Mouse (Mus musculus) bone marrow macrophage, adult 2 months (primary cell): ENCODE measurements around the gene Sumo3. TPM values are rescaled to one million over a fixed set of nuclear protein-coding genes. Genes with fewer than 3 reads are reported as not detected.

ENCODE experiments used
- H3K27ac ChIP-seq: 2 replicates; pipeline ENCODE4 v1.5.1; 2012; ENCODE audit warnings: low read depth, low read length; ENCODE audit not compliant: insufficient read depth
- H3K4me1 ChIP-seq: 2 replicates; pipeline ENCODE4 v1.6.1; 2012; ENCODE audit warnings: low read length; ENCODE audit not compliant: control insufficient read depth, insufficient read depth
- H3K4me3 ChIP-seq: 2 replicates; pipeline ENCODE4 v1.5.1; 2012; ENCODE audit warnings: mild to moderate bottlenecking, low read length, moderate library complexity; ENCODE audit not compliant: insufficient read depth
- CTCF ChIP-seq: IDR thresholded peaks from 2 replicates; pipeline ENCODE4 v1.5.1; 2012; ENCODE audit warnings: low read depth, mild to moderate bottlenecking, low read length, moderate library complexity
- POLR2A ChIP-seq: IDR thresholded peaks from 2 replicates; pipeline ENCODE4 v1.6.1; 2012; ENCODE audit warnings: mild to moderate bottlenecking, low read depth, low read length, borderline replicate concordance
- polyA plus RNA-seq: library from polyadenylated mRNA; stranded (reverse); fragments of >200 nt; gene quantifications from 2 replicates; pipeline ENCODE4 v1.2.4, GENCODE M21; 2012; ENCODE audit not compliant: missing spikeins, insufficient read depth, insufficient read length

The Sumo3 gene
- polyA plus RNA-seq = 165 and 203 TPM in 2 replicates

DNA sequence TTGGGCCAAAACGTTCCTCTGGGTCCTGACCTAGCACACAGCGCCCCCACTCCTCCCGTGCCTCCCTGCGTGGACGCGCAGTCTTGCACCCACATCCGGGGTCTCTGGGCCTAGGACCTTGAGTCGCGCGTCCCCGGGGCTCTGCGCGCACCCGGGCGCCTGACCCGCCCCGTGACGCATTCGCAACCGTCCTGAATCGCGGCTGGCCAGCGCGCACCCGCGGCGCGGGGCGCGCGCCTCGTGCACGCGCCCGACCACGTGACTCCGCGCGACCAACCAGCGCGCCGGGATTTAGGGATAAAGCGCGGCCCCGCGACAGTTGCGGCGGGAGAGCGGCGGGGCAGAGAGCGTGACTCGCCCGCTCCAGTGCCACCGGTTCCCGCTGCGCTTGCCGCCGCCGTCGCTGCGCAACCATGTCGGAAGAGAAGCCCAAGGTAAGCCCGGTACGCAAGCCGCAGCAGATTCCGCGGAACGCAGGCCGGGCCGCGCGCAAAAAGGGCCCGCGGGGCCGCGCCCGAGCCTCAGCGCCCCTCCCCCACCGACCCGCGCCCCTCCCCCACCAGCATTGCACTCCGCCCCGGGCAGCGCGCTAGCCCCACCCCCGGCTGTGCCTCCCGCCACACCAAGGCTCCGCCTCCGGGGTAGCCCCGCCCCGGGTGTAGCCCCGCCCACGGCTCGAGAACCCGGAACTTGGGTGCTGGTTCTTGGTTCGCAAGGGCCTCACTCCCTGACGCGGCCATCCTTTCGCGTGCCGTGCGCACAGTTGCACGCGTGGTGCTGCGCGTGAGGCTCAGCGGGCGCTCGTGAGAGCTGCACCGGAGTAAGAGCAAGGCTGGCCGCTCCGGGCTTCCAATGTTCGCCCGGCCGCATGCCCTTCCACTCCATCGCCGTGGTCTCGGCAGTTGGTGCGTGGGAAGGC lies at the start of gene Sumo3, which contains the start of gene Gm49325:
TSS of gene Sumo3 (plus strand) at position 190 of the 919 bp plus-strand sequence.
TSS of gene Gm49325 (plus strand) at position 290 of the 919 bp plus-strand sequence.
- peaks cover 14% of the 10 kb centered on the region for H3K4me1 ChIP-seq
- TF ChIP-seq POLR2A (no peak), CTCF (no peak)
- peak within 1 kb of the TSS; percentile 87 for H3K4me3 ChIP-seq
- H3K27ac ChIP-seq = peak within 1 kb of the TSS; percentile 89

DNA sequence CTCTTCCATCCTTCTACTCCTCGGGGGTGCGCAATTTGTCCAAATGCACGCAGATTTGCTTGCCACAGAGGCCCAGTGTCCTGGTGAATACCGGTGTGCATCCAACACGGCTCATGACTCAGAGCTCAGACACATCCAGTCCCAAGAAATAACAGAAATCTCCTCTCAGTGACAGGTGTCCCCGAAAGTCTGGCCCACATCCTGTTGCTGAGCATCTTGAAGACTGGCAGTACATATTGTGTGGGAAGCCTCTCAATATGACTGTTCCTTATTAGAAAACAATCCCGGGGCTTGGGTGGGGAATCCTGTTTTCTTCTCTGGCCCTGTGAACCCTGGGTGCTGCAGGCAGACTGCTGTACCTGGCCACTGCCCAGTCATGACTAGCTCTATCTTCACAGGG lies 49.3 kb upstream of the Sumo3 start:
- TF ChIP-seq POLR2A (no peak), CTCF (no peak)
- Histone ChIP-seq H3K27ac (no peak overlapping the region), H3K4me1 (peaks cover 12% of the 10 kb centered on the region), H3K4me3 (no peak overlapping the region)

DNA sequence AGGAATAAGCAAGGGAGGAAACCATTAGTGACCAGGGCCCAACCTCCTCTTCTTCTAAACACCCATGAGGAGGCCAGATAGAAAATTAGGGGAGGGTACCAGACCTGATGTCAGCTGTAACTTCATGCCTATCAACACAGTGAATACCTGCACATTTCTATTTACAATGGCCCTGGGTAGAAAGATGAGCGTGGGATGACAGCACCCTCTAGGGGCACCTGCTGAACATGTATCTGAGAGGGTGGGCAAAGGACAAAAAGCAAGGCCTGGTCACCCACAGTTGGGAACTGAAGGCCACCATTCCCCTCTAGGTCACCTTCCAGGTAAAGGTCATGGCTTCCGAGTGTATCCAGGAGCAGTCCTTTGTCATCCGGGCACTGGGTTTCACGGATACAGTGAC lies 48.3 kb upstream of the Sumo3 start:
- H3K4me1 ChIP-seq = peaks cover 6% of the 10 kb centered on the region; the same call in 1 of the 2 replicates
- no peak overlapping the region for H3K4me3 ChIP-seq
- no peak overlapping the region for H3K27ac ChIP-seq
- TF ChIP-seq POLR2A (no peak), CTCF (0 out of 2 replicates have a peak, but pooled peaks have one; percentile 18)

DNA sequence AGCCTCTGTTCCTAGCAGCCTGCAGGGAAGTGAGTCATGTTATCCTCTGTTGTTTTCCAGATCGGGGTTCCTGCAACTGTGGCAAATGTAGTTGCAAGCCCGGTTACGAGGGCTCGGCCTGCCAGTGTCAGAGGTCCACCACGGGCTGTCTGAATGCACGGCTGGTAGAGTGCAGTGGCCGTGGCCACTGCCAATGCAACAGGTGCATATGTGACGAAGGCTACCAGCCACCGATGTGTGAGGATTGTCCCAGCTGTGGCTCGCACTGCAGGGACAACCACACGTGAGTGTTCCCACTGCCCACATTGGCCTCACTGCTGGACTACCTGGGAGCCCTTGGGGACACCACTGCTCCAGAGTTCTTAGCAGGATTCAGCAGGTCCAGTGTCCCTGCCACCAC lies 45.8 kb upstream of the Sumo3 start:
- TF ChIP-seq CTCF (no peak), POLR2A (no peak)
- Histone ChIP-seq H3K27ac (no peak overlapping the region), H3K4me1 (peaks cover 6% of the 10 kb centered on the region; the same call in 1 of the 2 replicates), H3K4me3 (no peak overlapping the region)

DNA sequence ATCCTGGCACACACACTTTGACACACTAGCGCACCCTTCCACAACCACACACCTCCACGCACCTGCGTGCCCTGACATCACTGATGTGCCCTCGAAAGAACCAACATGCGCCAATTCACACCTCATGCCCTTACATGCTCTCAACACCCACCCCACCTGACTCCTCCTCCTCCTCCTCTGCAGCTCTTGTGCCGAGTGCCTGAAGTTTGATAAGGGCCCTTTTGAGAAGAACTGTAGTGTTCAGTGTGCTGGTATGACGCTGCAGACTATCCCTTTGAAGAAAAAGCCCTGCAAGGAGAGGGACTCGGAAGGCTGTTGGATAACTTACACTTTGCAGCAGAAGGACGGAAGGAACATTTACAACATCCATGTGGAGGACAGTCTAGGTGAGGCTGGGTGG lies 45.1 kb upstream of the Sumo3 start:
- no peak for TF ChIP-seq POLR2A
- no peak for TF ChIP-seq CTCF
- H3K27ac ChIP-seq = no peak overlapping the region

DNA sequence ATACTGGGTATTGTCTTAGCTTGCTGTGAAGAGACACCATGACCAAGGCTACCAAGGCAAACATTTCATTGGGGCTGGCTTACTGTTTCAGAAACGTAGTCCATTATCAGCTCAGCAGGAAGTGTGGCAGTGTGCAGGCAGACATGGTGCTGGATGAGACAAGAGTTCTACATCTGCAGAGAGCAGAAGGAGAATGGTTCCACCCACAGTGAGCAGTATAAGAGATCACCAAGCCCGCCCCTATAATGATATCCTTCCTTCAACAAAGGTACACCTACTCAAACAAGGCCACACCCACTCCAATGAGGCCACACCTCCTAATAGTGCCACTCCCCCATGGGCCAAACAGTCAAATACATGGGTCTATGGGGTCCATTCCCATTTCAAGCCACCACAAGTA lies 44.4 kb upstream of the Sumo3 start:
- Histone ChIP-seq H3K4me1 (peaks cover 6% of the 10 kb centered on the region; the same call in 1 of the 2 replicates), H3K4me3 (no peak overlapping the region), H3K27ac (no peak overlapping the region)
- TF ChIP-seq POLR2A (no peak), CTCF (no peak)

More for the DNA sequence above, 45.1 kb upstream of the Sumo3 start:
- Histone ChIP-seq H3K4me3 (no peak overlapping the region), H3K4me1 (peaks cover 6% of the 10 kb centered on the region; the same call in 1 of the 2 replicates)

DNA sequence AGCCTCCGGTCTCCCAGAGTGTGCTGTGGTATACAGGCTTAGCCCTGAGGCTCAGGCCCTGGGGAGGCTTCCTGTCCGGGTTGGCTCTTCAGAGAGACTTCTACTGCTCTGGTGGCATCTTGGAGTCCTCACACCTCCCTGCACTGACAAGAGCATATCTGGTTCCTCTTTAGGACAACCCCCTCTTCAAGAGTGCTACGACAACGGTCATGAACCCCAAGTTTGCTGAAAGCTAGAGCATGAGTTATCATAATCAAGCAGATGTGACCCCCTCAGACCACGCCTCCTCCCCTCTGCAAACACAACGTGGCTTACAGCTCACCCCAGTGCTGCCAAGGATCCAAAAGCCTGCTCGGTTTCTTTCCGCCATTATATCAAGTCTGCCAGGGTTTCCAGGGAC lies 40.9 kb upstream of the Sumo3 start:
- no peak overlapping the region for H3K27ac ChIP-seq
- TF ChIP-seq POLR2A (no peak), CTCF (no peak)
- no peak overlapping the region for H3K4me3 ChIP-seq
- H3K4me1 ChIP-seq = no peaks in the 10 kb centered on the region

DNA sequence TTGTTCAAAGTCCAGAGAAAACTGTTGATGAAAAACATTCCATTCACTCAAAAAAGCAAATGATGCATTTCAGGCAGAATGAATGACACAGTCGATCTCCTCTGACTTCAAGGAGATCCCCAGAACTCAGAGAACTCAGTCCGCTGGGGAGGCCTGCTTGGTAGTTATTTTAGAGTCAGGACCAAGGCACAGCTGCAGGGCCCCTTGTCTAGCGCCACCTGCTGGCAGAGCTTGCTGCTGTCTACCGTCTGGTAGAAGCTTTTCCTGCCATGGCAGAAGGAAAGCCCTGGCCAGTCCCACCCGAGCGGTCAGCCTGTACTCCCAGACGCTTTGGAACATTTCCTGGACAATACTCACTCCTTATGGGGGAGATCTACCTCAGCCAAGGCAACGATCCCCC lies 39.2 kb upstream of the Sumo3 start:
- Histone ChIP-seq H3K4me3 (no peak overlapping the region), H3K4me1 (no peaks in the 10 kb centered on the region), H3K27ac (no peak overlapping the region)
- TF ChIP-seq POLR2A = no peak
- peak; percentile 81 for TF ChIP-seq CTCF

DNA sequence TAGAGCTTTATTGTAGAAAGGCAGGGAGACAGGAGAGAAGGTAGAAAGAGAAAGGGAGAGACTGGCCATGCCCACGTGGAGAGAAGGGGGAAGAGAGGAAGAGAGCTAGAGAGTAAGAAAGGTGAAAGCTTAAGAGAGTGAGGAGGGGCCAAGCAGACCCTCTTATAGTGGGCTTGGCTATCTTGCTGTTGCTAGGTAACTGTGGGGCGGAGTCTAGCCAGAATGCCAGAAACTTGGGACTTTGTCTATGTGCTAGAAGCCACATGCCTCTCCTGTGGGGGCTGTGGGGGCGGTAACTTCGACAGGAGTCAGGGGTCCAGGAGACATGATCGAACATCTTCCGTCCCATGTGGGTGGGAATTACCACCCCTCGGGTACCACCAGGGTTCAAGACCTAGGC lies 36.4 kb upstream of the Sumo3 start:
- no peak overlapping the region for H3K4me3 ChIP-seq
- TF ChIP-seq POLR2A (no peak), CTCF (no peak)
- no peaks in the 10 kb centered on the region for H3K4me1 ChIP-seq
- no peak overlapping the region for H3K27ac ChIP-seq
